Mouse (Mus musculus): ENCODE measurements around the gene Pld3. TPM values are rescaled to one million over a fixed set of nuclear protein-coding genes. Genes with fewer than 3 reads are reported as not detected.

Gene Pld3
- total and polyA plus RNA-seq, 2 experiments = 8.3 to 37.4 TPM

DNA sequence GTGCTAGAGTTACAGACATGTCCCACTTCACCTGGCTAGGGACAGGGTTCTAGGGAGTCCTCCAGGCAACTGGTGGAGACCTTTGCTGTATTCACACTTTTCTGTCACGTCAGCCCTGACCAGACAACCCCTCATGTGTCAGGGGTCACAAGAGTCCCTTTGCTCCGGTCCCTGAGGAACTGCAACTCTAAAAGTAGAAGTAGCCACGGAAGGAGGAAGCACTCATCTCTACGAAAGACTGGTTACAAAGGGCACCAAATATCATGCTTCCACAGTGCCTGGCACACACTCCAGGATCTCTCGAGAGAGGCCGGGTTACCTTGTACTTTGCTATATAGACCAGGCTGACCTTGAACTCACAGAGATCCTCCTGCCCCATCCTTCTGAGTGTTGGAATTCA is 16.4 kb downstream of the Pld3 start:
- DNase-seq (ENCODE audit: extremely low read depth, low read depth, low spot score) = peak; percentile 25
- H3K27ac ChIP-seq (replicated peaks; ENCODE audit: insufficient read depth, low read depth, low read length) = no peak overlapping the region
- H3K36me3 ChIP-seq (ENCODE audit: control insufficient read depth, insufficient read depth, low read length) = no peaks in the 10 kb centered on the region
- H3K9ac ChIP-seq (ENCODE audit: low read depth, low read length) = no peak overlapping the region
- no peaks in the 10 kb centered on the region for H3K79me2 ChIP-seq (ENCODE audit: control insufficient read depth, insufficient read depth, low read length)
- no peaks in the 10 kb centered on the region for H3K4me1 ChIP-seq (ENCODE audit: control insufficient read depth, insufficient read depth, low read length)
- H3K4me3 ChIP-seq (ENCODE audit: insufficient read depth, low read depth, low read length) = no peak overlapping the region
- no peaks in the 10 kb centered on the region for H3K27me3 ChIP-seq (ENCODE audit: control insufficient read depth, insufficient read depth, low read length)
- TF ChIP-seq POLR2A (IDR thresholded peaks at IDR 0.05; ENCODE audit: extremely low read depth, insufficient read depth, low read length) = no peak
- no peak for TF ChIP-seq CTCF (IDR thresholded peaks at IDR 0.05; ENCODE audit: low read depth, low read length)
- 84% methylated on average over 6 of the region's 6 CpGs for WGBS

DNA sequence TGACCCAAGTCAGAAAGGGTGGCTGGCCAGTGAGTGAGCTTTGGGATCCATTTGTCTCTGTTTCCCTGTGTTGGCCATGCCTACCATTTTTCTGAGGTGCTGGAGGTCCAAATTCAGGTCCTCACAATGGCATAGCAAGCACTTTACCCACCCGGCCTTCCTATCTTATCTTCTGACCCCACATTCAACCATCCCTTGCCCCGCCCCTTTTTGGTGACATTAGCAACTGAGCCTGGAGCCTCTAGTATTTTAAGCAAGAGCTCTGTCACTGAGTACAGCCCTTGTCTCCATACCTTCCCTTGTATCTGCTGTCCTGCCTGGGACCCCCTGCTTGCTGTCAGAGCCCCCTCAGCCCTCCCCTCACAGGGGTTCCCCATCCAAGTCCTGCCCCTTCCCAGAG is 17.6 kb downstream of the Pld3 start:
- DNase-seq (ENCODE audit: extremely low read depth, low read depth, low spot score) = no peak
- TF ChIP-seq POLR2A (IDR thresholded peaks at IDR 0.05; ENCODE audit: extremely low read depth, insufficient read depth, low read length) (no peak), CTCF (IDR thresholded peaks at IDR 0.05; ENCODE audit: low read depth, low read length) (no peak)
- H3K9ac ChIP-seq (ENCODE audit: low read depth, low read length) = no peak overlapping the region
- H3K36me3 ChIP-seq (ENCODE audit: control insufficient read depth, insufficient read depth, low read length) = no peaks in the 10 kb centered on the region
- H3K27ac ChIP-seq (replicated peaks; ENCODE audit: insufficient read depth, low read depth, low read length) = no peak overlapping the region
- WGBS = 90% methylated on average over 2 of the region's 2 CpGs
- H3K27me3 ChIP-seq (ENCODE audit: control insufficient read depth, insufficient read depth, low read length) = no peaks in the 10 kb centered on the region
- no peaks in the 10 kb centered on the region for H3K79me2 ChIP-seq (ENCODE audit: control insufficient read depth, insufficient read depth, low read length)
- H3K4me1 ChIP-seq (ENCODE audit: control insufficient read depth, insufficient read depth, low read length) = no peaks in the 10 kb centered on the region
- H3K4me3 ChIP-seq (ENCODE audit: insufficient read depth, low read depth, low read length) = no peak overlapping the region

DNA sequence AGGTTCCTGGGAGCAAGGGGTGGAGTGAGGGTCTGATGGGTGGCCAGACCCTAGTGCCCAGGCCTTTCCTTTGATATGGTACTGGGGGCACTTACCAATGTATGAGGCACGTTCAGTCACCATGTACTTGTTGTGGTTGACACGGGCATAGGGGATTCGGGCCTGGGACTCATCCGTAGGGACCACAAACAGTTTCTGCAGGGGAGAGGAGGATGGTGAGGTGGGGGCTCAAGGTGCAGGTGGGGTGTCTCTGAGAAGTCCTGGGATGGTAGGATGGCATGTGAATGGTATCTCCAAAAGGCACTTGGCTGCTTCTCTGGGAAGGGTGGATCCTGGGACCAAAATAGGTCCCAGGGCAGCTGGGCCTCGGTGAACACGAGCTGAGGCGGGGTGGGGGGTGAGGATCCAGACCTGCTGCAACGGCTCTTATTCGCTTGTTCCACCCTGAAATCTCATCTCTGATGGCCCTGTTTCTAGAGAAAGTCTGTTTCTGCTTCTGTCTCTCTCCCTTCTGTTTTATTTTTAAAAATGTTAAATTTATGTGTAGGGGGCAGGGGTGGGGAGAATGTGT is 20.5 kb downstream of the Pld3 start:
- Histone ChIP-seq H3K4me1 (ENCODE audit: control insufficient read depth, insufficient read depth, low read length) (no peaks in the 10 kb centered on the region), H3K36me3 (ENCODE audit: control insufficient read depth, insufficient read depth, low read length) (no peaks in the 10 kb centered on the region), H3K9ac (ENCODE audit: low read depth, low read length) (no peak overlapping the region), H3K27me3 (ENCODE audit: control insufficient read depth, insufficient read depth, low read length) (no peaks in the 10 kb centered on the region), H3K4me3 (ENCODE audit: insufficient read depth, low read depth, low read length) (no peak overlapping the region), H3K27ac (replicated peaks; ENCODE audit: insufficient read depth, low read depth, low read length) (no peak overlapping the region), H3K79me2 (ENCODE audit: control insufficient read depth, insufficient read depth, low read length) (no peaks in the 10 kb centered on the region)
- DNase-seq (ENCODE audit: extremely low read depth, low read depth, low spot score) = no peak
- 93% methylated on average over 9 of the region's 9 CpGs for WGBS
- TF ChIP-seq CTCF (IDR thresholded peaks at IDR 0.05; ENCODE audit: low read depth, low read length) = no peak
- TF ChIP-seq POLR2A (IDR thresholded peaks at IDR 0.05; ENCODE audit: extremely low read depth, insufficient read depth, low read length) = no peak

DNA sequence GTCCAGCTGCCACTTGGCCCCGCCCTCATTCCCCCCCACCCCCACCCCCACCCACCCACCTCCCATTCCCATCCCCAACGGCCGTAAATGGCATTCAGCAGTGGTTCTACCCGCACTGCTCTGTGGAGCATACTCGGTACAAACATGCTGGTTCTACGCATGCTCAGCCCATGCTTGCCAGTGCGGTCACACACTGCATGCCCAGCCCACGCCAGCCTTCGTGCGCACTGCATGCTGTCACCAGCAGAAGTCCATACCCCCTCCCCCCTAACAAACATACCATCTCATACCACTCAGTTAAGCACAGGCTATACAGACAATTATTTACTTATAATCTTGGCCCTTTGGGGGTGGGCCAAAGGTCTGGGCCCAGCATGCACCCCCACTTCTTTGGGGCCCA is 21.3 kb downstream of the Pld3 start:
- H3K27ac ChIP-seq (replicated peaks; ENCODE audit: insufficient read depth, low read depth, low read length) = no peak overlapping the region
- no peak overlapping the region for H3K9ac ChIP-seq (ENCODE audit: low read depth, low read length)
- no peaks in the 10 kb centered on the region for H3K4me1 ChIP-seq (ENCODE audit: control insufficient read depth, insufficient read depth, low read length)
- no peak for TF ChIP-seq CTCF (IDR thresholded peaks at IDR 0.05; ENCODE audit: low read depth, low read length)
- no peak for TF ChIP-seq POLR2A (IDR thresholded peaks at IDR 0.05; ENCODE audit: extremely low read depth, insufficient read depth, low read length)
- no peaks in the 10 kb centered on the region for H3K36me3 ChIP-seq (ENCODE audit: control insufficient read depth, insufficient read depth, low read length)
- H3K4me3 ChIP-seq (ENCODE audit: insufficient read depth, low read depth, low read length) = no peak overlapping the region
- H3K79me2 ChIP-seq (ENCODE audit: control insufficient read depth, insufficient read depth, low read length) = no peaks in the 10 kb centered on the region
- H3K27me3 ChIP-seq (ENCODE audit: control insufficient read depth, insufficient read depth, low read length) = no peaks in the 10 kb centered on the region
- WGBS = 93% methylated on average over 10 of the region's 10 CpGs
- DNase-seq (ENCODE audit: extremely low read depth, low read depth, low spot score) = no peak

DNA sequence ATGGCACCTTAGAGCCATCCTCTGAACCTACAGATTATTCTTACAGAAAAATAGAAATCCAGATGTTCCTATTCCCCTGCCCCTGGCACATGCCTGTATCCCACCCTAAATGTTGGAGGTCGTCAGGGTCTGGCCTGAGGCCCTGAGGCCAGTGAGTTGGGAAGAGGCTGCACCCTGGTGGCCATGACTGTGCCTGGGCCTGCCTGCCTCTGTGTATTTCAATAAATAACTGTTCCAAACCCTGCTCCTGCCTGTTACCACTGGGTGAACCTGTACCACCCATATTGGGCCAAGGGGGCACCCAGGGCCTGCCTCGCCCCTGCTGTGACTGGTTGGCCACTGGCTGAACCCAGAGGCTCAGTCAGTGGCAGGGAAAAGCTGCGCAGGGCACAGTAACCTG is 22.1 kb downstream of the Pld3 start:
- TF ChIP-seq POLR2A (IDR thresholded peaks at IDR 0.05; ENCODE audit: extremely low read depth, insufficient read depth, low read length) (no peak), CTCF (IDR thresholded peaks at IDR 0.05; ENCODE audit: low read depth, low read length) (0 out of 2 replicates have a peak, but pooled peaks have one; percentile 23)
- no peaks in the 10 kb centered on the region for H3K79me2 ChIP-seq (ENCODE audit: control insufficient read depth, insufficient read depth, low read length)
- no peaks in the 10 kb centered on the region for H3K36me3 ChIP-seq (ENCODE audit: control insufficient read depth, insufficient read depth, low read length)
- DNase-seq (ENCODE audit: extremely low read depth, low read depth, low spot score) = no peak
- no peak overlapping the region for H3K4me3 ChIP-seq (ENCODE audit: insufficient read depth, low read depth, low read length)
- H3K9ac ChIP-seq (ENCODE audit: low read depth, low read length) = no peak overlapping the region
- H3K4me1 ChIP-seq (ENCODE audit: control insufficient read depth, insufficient read depth, low read length) = no peaks in the 10 kb centered on the region
- no peak overlapping the region for H3K27ac ChIP-seq (replicated peaks; ENCODE audit: insufficient read depth, low read depth, low read length)
- no peaks in the 10 kb centered on the region for H3K27me3 ChIP-seq (ENCODE audit: control insufficient read depth, insufficient read depth, low read length)
- WGBS = 93% methylated on average over 3 of the region's 3 CpGs

DNA sequence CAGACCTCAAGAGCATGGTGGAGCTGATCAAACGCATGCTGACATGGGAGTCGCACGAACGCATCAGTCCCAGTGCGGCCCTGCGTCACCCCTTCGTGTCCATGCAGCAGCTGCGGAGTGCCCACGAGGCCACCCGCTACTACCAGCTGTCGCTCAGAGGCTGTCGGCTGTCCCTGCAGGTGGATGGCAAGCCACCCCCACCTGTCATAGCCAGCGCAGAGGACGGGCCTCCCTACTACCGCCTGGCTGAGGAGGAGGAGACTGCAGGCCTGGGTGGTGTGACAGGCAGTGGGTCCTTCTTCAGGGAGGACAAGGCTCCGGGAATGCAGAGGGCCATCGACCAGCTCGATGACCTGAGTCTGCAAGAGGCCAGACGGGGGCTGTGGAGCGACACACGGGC is 23.9 kb downstream of the Pld3 start:
- 88% methylated on average over 21 of the region's 21 CpGs for WGBS
- no peak for TF ChIP-seq CTCF (IDR thresholded peaks at IDR 0.05; ENCODE audit: low read depth, low read length)
- no peak for TF ChIP-seq POLR2A (IDR thresholded peaks at IDR 0.05; ENCODE audit: extremely low read depth, insufficient read depth, low read length)

More for the DNA sequence above, 23.9 kb downstream of the Pld3 start:
- Histone ChIP-seq H3K27me3 (ENCODE audit: control insufficient read depth, insufficient read depth, low read length) (no peaks in the 10 kb centered on the region), H3K27ac (replicated peaks; ENCODE audit: insufficient read depth, low read depth, low read length) (no peak overlapping the region), H3K9ac (ENCODE audit: low read depth, low read length) (no peak overlapping the region), H3K4me1 (ENCODE audit: control insufficient read depth, insufficient read depth, low read length) (no peaks in the 10 kb centered on the region), H3K79me2 (ENCODE audit: control insufficient read depth, insufficient read depth, low read length) (no peaks in the 10 kb centered on the region), H3K4me3 (ENCODE audit: insufficient read depth, low read depth, low read length) (no peak overlapping the region), H3K36me3 (ENCODE audit: control insufficient read depth, insufficient read depth, low read length) (no peaks in the 10 kb centered on the region)
- DNase-seq (ENCODE audit: extremely low read depth, low read depth, low spot score) = no peak
